Mouse (Mus musculus) stomach, postnatal 0 days (tissue): ENCODE measurements around the gene Gldc. TPM values are rescaled to one million over a fixed set of nuclear protein-coding genes. Genes with fewer than 3 reads are reported as not detected.
"Not testable (repeated sequence)": the region's sequence is repeated elsewhere in the genome, so short reads cannot be mapped to it uniquely, and the experiment has no call there.

ENCODE experiments used
- ATAC-seq: fragments of 200-750 bp; cut with Nextera tagmentation; 2 replicates; pipeline ENCODE4 v1.8.0; 2017; ENCODE audit not compliant: low FRiP score, low TSS enrichment
- DNase-seq: peaks from one replicate; pipeline ENCODE4 v3.0.0-alpha.2; 2016; ENCODE audit warnings: low spot score
- H3K27ac ChIP-seq: fragments of 300-500 bp; sonication (generic); replicated peaks from 2 replicates; pipeline ENCODE4 v1.5.1; 2014; ENCODE audit warnings: mild to moderate bottlenecking, control low read depth
- H3K27me3 ChIP-seq: fragments of 300-500 bp; sonication (generic); 2 replicates; pipeline ENCODE4 v1.6.1; 2014; ENCODE audit warnings: low read length; ENCODE audit not compliant: control insufficient read depth, insufficient read depth
- H3K36me3 ChIP-seq: fragments of 300-500 bp; sonication (generic); 2 replicates; pipeline ENCODE4 v1.6.1; 2014; ENCODE audit warnings: low read length, mixed read lengths; ENCODE audit not compliant: control insufficient read depth, insufficient read depth
- H3K4me1 ChIP-seq: fragments of 300-500 bp; sonication (generic); replicated peaks from 2 replicates; pipeline ENCODE4 v1.6.1; 2014; ENCODE audit warnings: antibody characterized with exemption; ENCODE audit not compliant: control insufficient read depth, insufficient read depth
- H3K4me2 ChIP-seq: fragments of 300-500 bp; sonication (generic); replicated peaks from 2 replicates; pipeline ENCODE4 v1.6.1; 2014; ENCODE audit warnings: low read depth, mild to moderate bottlenecking, control low read depth, moderate library complexity
- H3K4me3 ChIP-seq: fragments of 300-500 bp; sonication (generic); 2 replicates; pipeline ENCODE4 v1.5.1; 2014; ENCODE audit warnings: low read depth, low read length, control low read depth
- H3K9ac ChIP-seq: fragments of 300-500 bp; sonication (generic); 2 replicates; pipeline ENCODE4 v1.6.1; 2014; ENCODE audit warnings: mild to moderate bottlenecking, low read length, control low read depth, mixed read lengths
- H3K9me3 ChIP-seq: fragments of 300-500 bp; sonication (generic); 2 replicates; pipeline ENCODE4 v1.6.1; 2016; ENCODE audit warnings: low read length; ENCODE audit not compliant: control insufficient read depth
- CTCF ChIP-seq: IDR thresholded peaks from 2 replicates; pipeline ENCODE4 v1.5.1; 2016; ENCODE audit warnings: antibody characterized with exemption, low read depth, mild to moderate bottlenecking, moderate library complexity
- EP300 ChIP-seq: optimal IDR thresholded peaks from 2 replicates; pipeline ENCODE3; 2016; ENCODE audit warnings: antibody characterized with exemption
- WGBS: fragments of 180-500 bp; shearing (Covaris S2); extraction: QIAGEN DNeasy Blood & Tissue Kit; methylation state at CpG from one replicate; pipeline ENCODE4 v1.1.7; 2014; 5-methylcytosine and 5-hydroxymethylcytosine counted together
- polyA plus RNA-seq: library from polyadenylated mRNA; unstranded; fragments of >200 nt; fragmentation: Nextera tagmentation; extraction: Ambion mirVana; gene quantifications from 2 replicates; pipeline ENCODE4 v1.2.1, GENCODE M21; 2015

Gldc gene
- 18.3 and 19.0 TPM in 2 replicates for polyA plus RNA-seq

DNA sequence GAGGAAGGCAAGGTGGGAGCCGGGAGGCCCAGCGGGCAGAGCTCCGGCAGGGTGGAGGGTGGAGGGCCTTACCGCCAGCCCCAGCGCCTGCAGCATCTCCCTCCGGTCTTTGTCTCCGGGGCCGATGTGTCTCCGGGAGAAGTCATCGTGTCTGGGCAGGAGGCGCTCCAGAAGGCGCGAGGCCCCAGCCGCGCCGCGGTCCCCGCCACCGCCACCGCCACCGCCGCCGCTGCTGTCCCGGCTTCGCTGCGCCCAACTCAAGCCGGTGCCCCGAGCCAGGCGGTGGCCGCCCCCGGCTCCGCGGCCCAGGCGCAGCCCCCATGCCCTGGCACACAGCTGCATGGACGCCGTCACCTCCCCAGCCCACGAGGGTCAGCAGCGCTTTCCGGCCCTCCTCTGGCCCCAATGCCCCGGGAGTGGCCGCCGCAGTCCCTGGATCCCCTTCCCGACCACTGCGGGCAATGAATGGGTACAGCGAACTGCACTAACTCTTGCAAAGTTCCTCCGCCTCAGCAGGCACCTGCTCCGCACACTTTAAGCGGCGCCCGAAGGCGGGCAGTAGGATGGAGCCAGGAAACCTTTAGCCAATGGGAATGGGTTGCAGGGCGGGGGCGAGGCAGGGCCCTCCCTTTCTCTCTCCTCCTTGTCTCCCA, at the start of gene Gldc:
Gene Gldc (minus strand): TSS at position 511 of the 653 bp plus-strand sequence.
- Histone ChIP-seq H3K4me2 (peak within 1 kb of the TSS; percentile 100), H3K4me3 (peak within 1 kb of the TSS; percentile 57), H3K4me1 (no peaks in the 10 kb centered on the region), H3K27me3 (no peaks in the 10 kb centered on the region), H3K27ac (no peak within 1 kb of the TSS), H3K36me3 (no peaks in the 10 kb centered on the region), H3K9ac (peak within 1 kb of the TSS; percentile 41; the same call in 1 of the 2 replicates), H3K9me3 (no peaks in the 10 kb centered on the region)
- DNase-seq (peak; percentile 46), ATAC-seq (peak; percentile 74; the same call in 1 of the 2 replicates)
- 1% methylated on average over 44 of the region's 53 CpGs for WGBS
- no peak for TF ChIP-seq EP300

DNA sequence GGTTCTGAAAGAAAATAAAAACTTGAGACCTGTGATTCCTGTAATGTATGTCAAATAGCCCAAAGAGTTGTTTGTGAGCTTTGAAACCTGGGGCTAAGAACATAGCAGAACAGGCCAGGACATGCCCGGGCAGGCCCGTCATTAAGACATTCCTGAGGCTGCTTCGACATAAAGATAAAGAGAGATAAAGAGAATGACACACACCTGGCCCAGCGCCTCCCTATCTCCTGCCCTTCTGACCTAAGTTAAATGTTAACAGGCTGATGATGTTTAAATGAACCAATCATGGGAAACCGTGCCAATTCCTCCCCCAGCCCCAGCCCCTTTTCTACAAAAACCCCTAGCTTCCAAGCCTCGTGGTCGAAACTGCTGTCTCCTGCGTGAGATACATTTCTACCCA, 47.4 kb upstream of the Gldc start:
- not testable (repeated sequence) for H3K4me3 ChIP-seq, H3K27ac ChIP-seq, H3K4me1 ChIP-seq, ATAC-seq, H3K9me3 ChIP-seq, H3K36me3 ChIP-seq, H3K9ac ChIP-seq, DNase-seq, H3K27me3 ChIP-seq, H3K4me2 ChIP-seq
- WGBS = 48% methylated on average over 8 of the region's 8 CpGs

DNA sequence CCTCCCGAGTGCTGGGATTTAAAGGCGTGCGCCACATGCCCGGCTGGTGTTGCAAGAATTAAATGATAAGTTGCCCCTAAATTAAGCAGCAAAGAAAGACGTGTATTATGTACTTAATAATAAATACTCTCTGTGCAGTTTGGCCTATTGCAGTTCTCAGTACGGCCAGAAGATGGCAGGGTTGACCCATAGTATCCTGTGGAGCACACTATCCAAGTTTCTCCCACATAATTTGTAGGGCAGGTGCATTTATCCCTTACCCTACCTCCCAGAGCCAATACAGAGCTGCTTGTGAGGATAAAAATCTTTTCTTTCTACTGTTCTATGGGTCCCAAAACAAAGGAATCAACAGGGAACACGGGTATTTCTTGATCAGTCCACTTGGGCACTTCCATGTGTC, 42.1 kb upstream of the Gldc start:
- H3K27me3 ChIP-seq = no peaks in the 10 kb centered on the region
- H3K27ac ChIP-seq = no peak overlapping the region
- H3K9me3 ChIP-seq = no peaks in the 10 kb centered on the region
- TF ChIP-seq CTCF (peak; percentile 92), EP300 (no peak)
- H3K4me3 ChIP-seq = no peak overlapping the region
- 13% methylated on average over 7 of the region's 7 CpGs for WGBS
- H3K36me3 ChIP-seq = no peaks in the 10 kb centered on the region
- no peak overlapping the region for H3K4me2 ChIP-seq
- H3K4me1 ChIP-seq = no peaks in the 10 kb centered on the region
- peak; percentile 76 for DNase-seq
- ATAC-seq = no peak
- no peak overlapping the region for H3K9ac ChIP-seq

DNA sequence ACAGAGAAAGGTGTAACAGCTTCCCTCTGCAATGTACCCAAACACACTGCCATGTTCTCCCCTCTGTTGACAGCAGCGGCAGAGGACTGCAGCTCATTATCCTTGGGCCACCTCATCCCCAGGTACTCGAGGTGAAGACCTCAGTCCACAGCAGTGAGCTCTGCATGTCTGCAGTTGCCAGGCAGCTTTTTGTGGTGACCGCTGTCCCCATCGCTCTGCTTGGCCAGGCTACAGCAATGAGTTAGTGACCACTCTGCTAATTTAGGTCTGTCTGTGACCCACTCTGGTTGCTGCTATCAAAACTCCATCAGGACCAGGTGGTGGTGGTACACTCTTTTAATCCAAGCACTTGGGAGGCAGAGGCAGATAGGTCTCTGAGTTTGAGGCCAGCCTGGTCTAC, 41.0 kb upstream of the Gldc start:
- Histone ChIP-seq H3K4me1 (no peaks in the 10 kb centered on the region), H3K27me3 (no peaks in the 10 kb centered on the region), H3K4me2 (no peak overlapping the region), H3K36me3 (no peaks in the 10 kb centered on the region), H3K9ac (no peak overlapping the region), H3K4me3 (no peak overlapping the region), H3K9me3 (no peaks in the 10 kb centered on the region), H3K27ac (no peak overlapping the region)
- ATAC-seq = no peak
- TF ChIP-seq EP300 (no peak), CTCF (no peak)
- WGBS = 80% methylated on average over 4 of the region's 4 CpGs
- no peak for DNase-seq

DNA sequence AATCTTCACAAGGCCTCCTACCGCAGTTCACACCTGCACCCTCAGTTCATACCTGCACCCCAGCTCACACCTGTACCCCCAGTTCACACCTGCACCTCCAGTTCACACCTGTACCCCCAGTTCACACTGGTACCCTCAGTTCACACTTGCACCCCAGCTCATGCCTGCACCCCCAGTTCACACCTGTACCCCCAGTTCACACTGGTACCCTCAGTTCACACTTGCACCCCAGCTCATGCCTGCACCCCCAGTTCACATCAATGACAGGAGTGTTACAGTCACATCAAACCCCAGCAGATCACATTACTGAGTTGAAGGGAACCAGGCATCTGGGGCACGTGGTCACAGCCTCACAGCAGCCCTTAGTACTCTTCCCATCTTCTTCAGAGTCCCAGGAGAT, 40.5 kb upstream of the Gldc start:
- H3K4me1 ChIP-seq, H3K36me3 ChIP-seq, H3K27ac ChIP-seq, H3K27me3 ChIP-seq, H3K4me2 ChIP-seq, H3K9me3 ChIP-seq, DNase-seq, H3K9ac ChIP-seq, H3K4me3 ChIP-seq, ATAC-seq: not testable (repeated sequence)
- 71% methylated on average over 2 of the region's 2 CpGs for WGBS

DNA sequence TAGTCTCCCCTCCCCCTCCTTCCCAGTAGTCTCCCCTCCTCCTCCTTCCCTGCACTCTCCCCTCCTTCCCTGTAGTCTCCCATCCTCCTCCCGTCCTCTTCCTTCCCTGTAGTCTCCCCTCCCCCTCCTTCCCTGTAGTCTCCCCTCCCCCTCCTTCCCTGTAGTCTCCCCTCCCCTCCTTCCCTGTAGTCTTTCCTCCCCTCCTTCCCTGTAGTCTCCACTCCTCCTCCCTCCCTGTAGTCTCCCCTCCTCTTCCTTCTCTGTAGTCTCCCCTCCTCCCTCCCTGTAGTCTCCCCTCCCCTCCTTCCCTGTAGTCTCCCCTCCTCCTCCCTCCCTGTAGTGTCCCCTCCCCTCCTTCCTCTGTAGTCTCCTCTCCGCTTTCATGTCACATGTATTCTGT, 38.8 kb upstream of the Gldc start:
- no peak for ATAC-seq
- DNase-seq = no peak
- no peak overlapping the region for H3K27ac ChIP-seq
- no peaks in the 10 kb centered on the region for H3K4me1 ChIP-seq
- no peaks in the 10 kb centered on the region for H3K27me3 ChIP-seq
- no peak overlapping the region for H3K4me2 ChIP-seq
- H3K4me3 ChIP-seq = no peak overlapping the region
- H3K9me3 ChIP-seq = no peaks in the 10 kb centered on the region
- H3K36me3 ChIP-seq = no peaks in the 10 kb centered on the region
- WGBS = 34% methylated on average over 2 of the region's 2 CpGs
- TF ChIP-seq EP300 (no peak), CTCF (no peak)
- no peak overlapping the region for H3K9ac ChIP-seq

DNA sequence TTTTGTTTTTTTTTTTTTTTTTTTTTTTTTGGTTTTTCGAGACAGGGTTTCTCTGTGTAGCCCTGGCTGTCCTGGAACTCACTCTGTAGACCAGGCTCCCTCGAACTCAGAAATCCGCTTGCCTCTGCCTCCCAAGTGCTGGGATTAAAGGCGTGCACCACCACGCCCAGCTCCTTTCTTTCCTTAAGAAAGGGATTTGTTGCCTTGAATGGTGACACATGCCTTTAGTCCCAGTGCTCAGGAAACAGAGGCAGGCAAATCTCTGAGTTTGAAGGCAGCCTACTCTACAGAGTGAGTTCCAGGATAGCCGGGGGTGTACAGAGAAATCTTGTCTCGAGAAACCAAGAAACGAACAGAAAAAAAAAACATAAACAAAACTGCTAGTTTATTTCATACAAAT, 33.8 kb upstream of the Gldc start:
- not testable (repeated sequence) for H3K9me3 ChIP-seq, H3K9ac ChIP-seq, H3K4me1 ChIP-seq, H3K36me3 ChIP-seq, H3K4me3 ChIP-seq, H3K27me3 ChIP-seq, DNase-seq, H3K4me2 ChIP-seq, ATAC-seq, H3K27ac ChIP-seq
- WGBS = 77% methylated on average over 8 of the region's 8 CpGs
